Mouse (Mus musculus) myocyte (in vitro differentiated cells): ENCODE results near the gene Col4a6. TPM values are rescaled to one million over a fixed set of nuclear protein-coding genes. Genes with fewer than 3 reads are reported as not detected.

Experiments used
- H3K27me3 ChIP-seq: one replicate; pipeline ENCODE4 v1.6.1; 2011; ENCODE audit not compliant: control insufficient read depth, insufficient read depth, insufficient read length
- H3K36me3 ChIP-seq: one replicate; pipeline ENCODE4 v1.6.1; 2011; ENCODE audit not compliant: control insufficient read depth, insufficient read depth
- H3K4me2 ChIP-seq: one replicate; pipeline ENCODE4 v1.6.1; 2011; ENCODE audit warnings: low read depth, control low read depth
- H3K4me3 ChIP-seq: one replicate; pipeline ENCODE4 v1.5.1; 2011; ENCODE audit warnings: mild to moderate bottlenecking, control low read depth, moderate library complexity
- H3K79me2 ChIP-seq: one replicate; pipeline ENCODE4 v1.6.1; 2011; ENCODE audit not compliant: control insufficient read depth, insufficient read depth
- H3ac ChIP-seq: one replicate; pipeline ENCODE4 v1.6.1; 2011; ENCODE audit not compliant: control insufficient read depth, insufficient read length
- CEBPB ChIP-seq: IDR thresholded peaks from 2 replicates; pipeline ENCODE4 v1.6.1; 2011; ENCODE audit warnings: mild to moderate bottlenecking, moderate library complexity; ENCODE audit not compliant: poor library complexity, insufficient read depth, severe bottlenecking
- E2F4 ChIP-seq: IDR thresholded peaks from one replicate; pipeline ENCODE4 v1.6.1; 2011; ENCODE audit warnings: mild to moderate bottlenecking, control low read depth, moderate library complexity; ENCODE audit not compliant: insufficient read depth
- MAX ChIP-seq: IDR thresholded peaks from one replicate; pipeline ENCODE4 v1.6.1; 2011; ENCODE audit warnings: low read depth, mild to moderate bottlenecking, control low read depth
- MYOD1 ChIP-seq, 3 experiments: IDR thresholded peaks; one replicate each; pipeline ENCODE4 v1.6.1; 2011; ENCODE audit warnings: control low read depth in 2 of 3, low read depth in 2 of 3, mild to moderate bottlenecking in 2 of 3, moderate library complexity in 1 of 3; ENCODE audit not compliant: insufficient read length in 2 of 3, control insufficient read depth in 1 of 3
- MYOG ChIP-seq, 3 experiments: IDR thresholded peaks; one replicate each; pipeline ENCODE4 v1.6.1; 2011; ENCODE audit warnings: control low read depth in 2 of 3, low read depth in 2 of 3, mild to moderate bottlenecking in 2 of 3; ENCODE audit not compliant: insufficient read length in 2 of 3, control insufficient read depth in 1 of 3, insufficient read depth in 1 of 3
- POLR2A ChIP-seq: IDR thresholded peaks from one replicate; pipeline ENCODE4 v1.6.1; 2011; ENCODE audit warnings: low read depth, mild to moderate bottlenecking, control low read depth, moderate library complexity; ENCODE audit not compliant: insufficient read length
- POLR2AphosphoS2 ChIP-seq: IDR thresholded peaks from one replicate; pipeline ENCODE4 v1.6.1; 2011; ENCODE audit warnings: low read depth, control low read depth; ENCODE audit not compliant: insufficient read length
- REST ChIP-seq: IDR thresholded peaks from one replicate; pipeline ENCODE4 v1.6.1; 2011; ENCODE audit warnings: mild to moderate bottlenecking, control low read depth, moderate library complexity; ENCODE audit not compliant: insufficient read depth, insufficient read length
- SRF ChIP-seq: IDR thresholded peaks from one replicate; pipeline ENCODE4 v1.6.1; 2011; ENCODE audit warnings: low read depth; ENCODE audit not compliant: control insufficient read depth, insufficient read length
- TCF12 ChIP-seq: IDR thresholded peaks from one replicate; pipeline ENCODE4 v1.6.1; 2011; ENCODE audit warnings: mild to moderate bottlenecking, control low read depth; ENCODE audit not compliant: poor library complexity, insufficient read depth, severe bottlenecking
- TCF3 ChIP-seq: IDR thresholded peaks from one replicate; pipeline ENCODE4 v1.6.1; 2011; ENCODE audit warnings: low read depth, control low read depth; ENCODE audit not compliant: insufficient read length
- USF1 ChIP-seq: IDR thresholded peaks from one replicate; pipeline ENCODE4 v1.6.1; 2011; ENCODE audit warnings: low read depth, mild to moderate bottlenecking, control low read depth, moderate library complexity
- polyA plus RNA-seq: library from polyadenylated mRNA; unstranded; fragments of >200 nt; fragmentation: generic; extraction: Trizol; gene quantifications from one replicate; pipeline ENCODE4 v1.2.1, GENCODE M21; 2012; ENCODE audit warnings: missing spikeins

Gene Col4a6
- polyA plus RNA-seq, 1 experiment = 0.01 TPM

DNA sequence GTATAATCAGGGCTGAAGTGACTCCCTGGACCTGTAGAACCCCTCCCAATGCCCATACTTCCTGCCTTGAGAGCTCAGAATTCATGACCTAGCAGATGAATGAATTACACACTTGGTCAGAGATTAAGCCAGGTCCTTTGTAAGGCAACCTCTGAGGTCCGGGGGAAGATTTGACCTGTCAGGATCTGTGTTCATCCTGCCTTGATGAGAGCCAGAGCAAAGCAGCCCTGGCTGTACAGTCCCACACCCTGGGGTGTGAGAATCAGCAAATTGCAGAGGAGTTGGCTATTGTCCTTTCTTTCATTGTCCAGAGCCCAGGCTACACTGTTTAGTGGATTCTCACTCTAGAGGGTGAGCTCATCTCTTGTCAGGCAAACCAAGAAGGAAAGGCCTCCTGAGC lies 207.9 kb downstream of the Col4a6 start:
- no peak overlapping the region for H3K4me3 ChIP-seq
- H3K4me2 ChIP-seq = no peak overlapping the region
- H3K27me3 ChIP-seq = no peaks in the 10 kb centered on the region
- H3K79me2 ChIP-seq = no peaks in the 10 kb centered on the region
- TF ChIP-seq REST (no peak), MYOG (IDR thresholded peaks at IDR 0.05; ENCODE audit: control insufficient read depth in 1 of 3, insufficient read depth in 1 of 3, insufficient read length in 2 of 3, low read depth in 2 of 3) (no peak), TCF3 (no peak), USF1 (no peak)
- H3K36me3 ChIP-seq = no peaks in the 10 kb centered on the region
- no peak overlapping the region for H3ac ChIP-seq

DNA sequence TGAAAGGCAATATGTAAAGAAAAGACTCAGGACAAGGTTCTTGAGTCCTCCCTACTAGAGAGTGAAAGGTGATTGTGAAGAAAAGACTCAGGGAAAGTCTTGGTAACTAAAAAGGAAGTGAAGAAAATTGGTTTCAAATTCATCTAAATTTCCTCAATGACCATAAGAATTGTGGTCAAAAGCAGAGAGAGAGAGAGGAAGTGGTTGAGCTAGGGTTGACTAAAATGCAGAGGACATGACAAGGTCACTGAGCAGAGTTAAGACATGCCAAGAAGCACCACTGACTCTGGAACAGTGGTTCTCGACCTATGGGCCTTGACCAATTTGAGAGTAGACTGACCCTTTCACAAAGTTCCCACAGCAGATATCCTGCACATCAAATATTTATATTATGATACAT lies 224.2 kb downstream of the Col4a6 start:
- no peak overlapping the region for H3K4me2 ChIP-seq
- no peak overlapping the region for H3ac ChIP-seq
- no peak for TF ChIP-seq MAX
- no peak for TF ChIP-seq TCF3
- TF ChIP-seq REST = no peak
- no peak for TF ChIP-seq USF1
- no peak for TF ChIP-seq MYOG (IDR thresholded peaks at IDR 0.05; ENCODE audit: control insufficient read depth in 1 of 3, insufficient read depth in 1 of 3, insufficient read length in 2 of 3, low read depth in 2 of 3)
- TF ChIP-seq MYOD1 (IDR thresholded peaks at IDR 0.05; ENCODE audit: control insufficient read depth in 1 of 3, insufficient read length in 2 of 3, low read depth in 2 of 3) = no peak
- TF ChIP-seq TCF12 = no peak
- no peak for TF ChIP-seq POLR2A
- TF ChIP-seq E2F4 = no peak
- TF ChIP-seq POLR2AphosphoS2 = no peak
- no peak for TF ChIP-seq SRF
- no peak for TF ChIP-seq CEBPB
- no peaks in the 10 kb centered on the region for H3K36me3 ChIP-seq
- H3K4me3 ChIP-seq = no peak overlapping the region
- no peaks in the 10 kb centered on the region for H3K27me3 ChIP-seq
- no peaks in the 10 kb centered on the region for H3K79me2 ChIP-seq

DNA sequence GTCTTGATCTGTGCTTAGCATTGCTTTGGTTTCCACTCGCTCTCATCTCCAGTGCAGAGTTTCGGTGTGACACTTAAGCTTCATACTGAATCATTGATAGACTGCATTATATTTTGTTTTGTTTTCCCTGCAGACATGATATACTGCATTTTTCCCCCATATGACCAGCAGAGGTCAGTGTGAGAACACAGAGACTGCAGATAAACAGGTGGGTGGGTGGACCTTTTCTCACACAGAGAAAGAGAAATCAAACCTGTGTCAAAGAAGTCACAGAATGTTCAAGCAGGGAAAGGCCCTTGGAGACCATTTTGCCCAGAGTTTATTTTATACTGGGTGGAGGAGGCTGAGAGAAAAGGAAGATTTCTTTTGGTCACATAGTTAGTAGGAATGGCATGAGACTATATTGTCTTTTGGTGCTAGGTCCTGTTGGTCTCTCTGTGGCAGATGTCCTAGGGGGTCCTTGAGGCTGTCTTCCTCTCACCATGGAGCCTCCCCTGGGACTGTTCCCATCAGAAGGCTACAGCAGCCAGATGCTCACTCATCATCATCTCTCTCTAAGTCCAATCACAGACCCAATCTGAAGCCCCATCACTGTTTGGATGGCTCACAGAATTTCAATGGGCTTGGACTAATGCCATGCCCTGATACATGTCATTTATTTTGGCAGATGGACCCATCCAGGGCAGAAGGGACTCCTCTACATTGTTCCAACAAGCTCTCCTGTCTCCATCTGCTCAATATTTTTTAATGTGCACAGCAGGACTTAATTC lies 237.1 kb downstream of the Col4a6 start:
- no peak overlapping the region for H3K4me3 ChIP-seq
- no peak overlapping the region for H3K4me2 ChIP-seq
- no peaks in the 10 kb centered on the region for H3K36me3 ChIP-seq
- H3K27me3 ChIP-seq = no peaks in the 10 kb centered on the region
- no peak overlapping the region for H3ac ChIP-seq
- no peak for TF ChIP-seq MYOD1 (IDR thresholded peaks at IDR 0.05; ENCODE audit: control insufficient read depth in 1 of 3, insufficient read length in 2 of 3, low read depth in 2 of 3)
- TF ChIP-seq POLR2AphosphoS2 = no peak
- no peak for TF ChIP-seq MYOG (IDR thresholded peaks at IDR 0.05; ENCODE audit: control insufficient read depth in 1 of 3, insufficient read depth in 1 of 3, insufficient read length in 2 of 3, low read depth in 2 of 3)
- TF ChIP-seq CEBPB = no peak
- no peak for TF ChIP-seq USF1
- TF ChIP-seq TCF12 = no peak
- no peak for TF ChIP-seq E2F4
- no peak for TF ChIP-seq MAX
- no peak for TF ChIP-seq REST
- TF ChIP-seq POLR2A = no peak
- TF ChIP-seq SRF = no peak
- no peak for TF ChIP-seq TCF3
- H3K79me2 ChIP-seq = no peaks in the 10 kb centered on the region

DNA sequence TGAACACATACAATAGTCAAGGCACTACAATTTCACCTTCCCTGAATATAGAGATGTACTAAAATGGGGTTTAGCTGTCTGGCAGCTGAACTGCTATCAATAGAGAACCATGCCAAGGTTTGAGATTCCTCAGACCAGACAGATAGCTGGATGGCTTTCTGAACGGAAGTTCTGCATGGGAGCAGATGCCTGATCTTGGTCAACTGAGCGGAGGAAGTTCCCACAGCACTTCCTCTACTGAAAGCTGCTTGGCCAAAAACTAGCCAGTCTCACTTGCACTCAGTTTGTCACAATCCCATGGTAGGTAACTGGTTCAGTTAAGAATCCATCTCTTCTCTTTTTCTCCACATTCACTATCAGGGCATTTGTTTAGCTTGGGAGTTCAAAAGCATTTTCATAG lies 245.7 kb downstream of the Col4a6 start:
- Histone ChIP-seq H3K79me2 (no peaks in the 10 kb centered on the region), H3K27me3 (no peaks in the 10 kb centered on the region), H3K4me3 (no peak overlapping the region), H3K4me2 (no peak overlapping the region), H3ac (no peak overlapping the region), H3K36me3 (no peaks in the 10 kb centered on the region)
- TF ChIP-seq USF1 (no peak), TCF3 (no peak), REST (no peak), E2F4 (no peak)

DNA sequence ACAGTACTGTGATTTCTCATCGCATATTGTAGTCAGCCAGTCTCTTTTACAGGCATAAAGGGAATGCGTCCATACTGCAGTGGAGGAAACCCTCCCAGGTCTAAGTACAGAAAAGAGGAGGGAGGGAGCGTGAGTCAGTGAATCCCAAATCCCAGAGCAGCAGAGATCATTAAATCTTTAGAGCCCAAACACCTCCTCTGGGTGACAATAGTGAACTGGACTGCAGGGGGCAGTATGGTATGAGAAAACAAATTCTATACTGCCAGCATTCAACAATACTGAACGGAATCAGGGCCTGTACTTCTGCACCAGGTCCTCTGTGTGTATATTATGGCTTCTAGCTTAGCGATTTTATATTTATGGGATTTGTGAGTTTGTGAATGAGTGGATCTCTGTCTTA lies 261.1 kb downstream of the Col4a6 start:
- no peak overlapping the region for H3K4me2 ChIP-seq
- no peak overlapping the region for H3ac ChIP-seq
- H3K79me2 ChIP-seq = no peaks in the 10 kb centered on the region
- no peak overlapping the region for H3K4me3 ChIP-seq
- TF ChIP-seq SRF (no peak), POLR2A (no peak), CEBPB (no peak), TCF3 (no peak), POLR2AphosphoS2 (no peak), MYOG (IDR thresholded peaks at IDR 0.05; ENCODE audit: control insufficient read depth in 1 of 3, insufficient read depth in 1 of 3, insufficient read length in 2 of 3, low read depth in 2 of 3) (no peak), REST (no peak), USF1 (no peak)
- no peaks in the 10 kb centered on the region for H3K27me3 ChIP-seq
- H3K36me3 ChIP-seq = no peaks in the 10 kb centered on the region
